Mouse (Mus musculus): ENCODE results near the gene Zcchc7. TPM values are rescaled to one million over a fixed set of nuclear protein-coding genes. Genes with fewer than 3 reads are reported as not detected.

Gene Zcchc7
- polyA plus RNA-seq, 1 experiment: 0.90 TPM

DNA sequence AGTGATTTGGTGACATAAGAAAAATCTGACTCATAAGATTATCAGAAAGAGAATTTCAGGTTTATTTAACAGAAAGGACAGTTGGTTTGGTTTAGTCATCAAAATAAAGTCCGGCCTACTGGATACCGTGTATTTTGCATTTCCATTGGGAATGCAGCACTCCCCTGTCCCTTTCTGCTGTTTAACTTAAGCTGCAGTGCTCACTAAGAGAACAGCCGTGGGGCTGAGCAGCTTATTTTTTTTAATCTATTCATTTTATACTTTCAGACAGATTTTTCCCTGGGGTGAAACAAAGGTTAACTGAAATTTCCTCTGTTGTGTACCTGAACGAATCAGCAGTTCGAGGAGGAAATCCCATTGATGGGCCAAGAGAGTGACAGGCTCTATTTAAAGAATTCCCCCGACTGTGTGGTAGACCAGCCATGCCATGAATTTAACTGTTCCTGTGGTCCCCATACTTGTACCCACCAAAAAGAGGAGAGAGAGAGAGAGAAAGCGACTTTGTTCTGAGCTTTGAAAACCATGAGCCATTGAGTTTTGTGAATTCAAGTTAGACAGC is 124.5 kb downstream of the Zcchc7 start:
- TF ChIP-seq GATA1 (IDR thresholded peaks at IDR 0.05; ENCODE audit: low read length) (no peak), TAL1 (IDR thresholded peaks at IDR 0.05; ENCODE audit: low read length) (no peak)
- no peaks in the 10 kb centered on the region for H3K36me3 ChIP-seq (ENCODE audit: control insufficient read depth)
- H3K27me3 ChIP-seq (ENCODE audit: control insufficient read depth): no peaks in the 10 kb centered on the region
- H3K4me1 ChIP-seq (ENCODE audit: control insufficient read depth): no peaks in the 10 kb centered on the region
- H3K9me3 ChIP-seq (ENCODE audit: control insufficient read depth, low read length): no peaks in the 10 kb centered on the region
- H3K4me3 ChIP-seq (replicated peaks): no peak overlapping the region

DNA sequence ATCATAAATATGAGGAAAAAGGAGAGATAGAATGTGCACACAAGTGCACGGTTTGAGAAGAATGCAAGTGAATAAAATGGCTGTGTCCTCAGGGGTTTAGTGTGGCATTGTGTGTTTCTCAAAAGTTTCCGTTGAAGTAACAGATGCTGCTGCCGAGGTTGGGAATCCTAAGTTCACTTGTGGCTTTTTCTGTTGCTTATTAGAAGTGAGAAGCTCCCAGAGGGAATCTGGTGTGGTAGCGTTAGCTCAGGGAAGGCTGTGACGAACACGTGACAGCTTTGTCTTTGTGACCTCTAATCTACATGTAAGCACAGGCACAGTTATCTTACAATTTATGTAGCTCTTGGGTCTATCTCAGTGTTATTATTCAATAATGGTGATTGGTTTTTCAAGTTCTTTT is 130.5 kb downstream of the Zcchc7 start:
- Histone ChIP-seq H3K9me3 (ENCODE audit: control insufficient read depth, low read length) (no peaks in the 10 kb centered on the region), H3K27me3 (ENCODE audit: control insufficient read depth) (no peaks in the 10 kb centered on the region), H3K4me3 (replicated peaks) (no peak overlapping the region), H3K4me1 (ENCODE audit: control insufficient read depth) (no peaks in the 10 kb centered on the region), H3K36me3 (ENCODE audit: control insufficient read depth) (no peaks in the 10 kb centered on the region)
- TF ChIP-seq GATA1 (IDR thresholded peaks at IDR 0.05; ENCODE audit: low read length): no peak
- no peak for TF ChIP-seq TAL1 (IDR thresholded peaks at IDR 0.05; ENCODE audit: low read length)

DNA sequence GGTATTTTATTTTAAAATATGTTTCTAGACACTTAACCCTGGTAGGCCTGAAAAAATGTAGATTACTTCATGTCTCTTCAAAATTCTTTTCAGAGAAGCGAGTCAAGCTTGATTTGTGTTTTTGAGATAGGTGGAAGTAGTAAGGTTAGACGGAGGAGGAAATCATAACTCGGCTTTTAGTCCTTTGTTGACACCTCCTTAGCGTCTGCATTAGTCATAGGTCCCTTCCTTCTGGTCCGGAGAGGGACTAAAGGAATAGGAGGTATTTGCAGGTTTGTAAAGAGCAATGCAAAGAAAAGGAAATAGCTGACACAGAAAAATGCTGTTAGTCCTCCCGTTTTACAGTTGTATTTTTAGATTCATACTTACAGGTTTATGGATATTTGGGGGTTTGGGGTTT is 135.7 kb downstream of the Zcchc7 start:
- no peaks in the 10 kb centered on the region for H3K4me1 ChIP-seq (ENCODE audit: control insufficient read depth)
- H3K4me3 ChIP-seq (replicated peaks): no peak overlapping the region
- H3K36me3 ChIP-seq (ENCODE audit: control insufficient read depth): peaks cover 14% of the 10 kb centered on the region
- no peaks in the 10 kb centered on the region for H3K9me3 ChIP-seq (ENCODE audit: control insufficient read depth, low read length)
- no peaks in the 10 kb centered on the region for H3K27me3 ChIP-seq (ENCODE audit: control insufficient read depth)
- TF ChIP-seq GATA1 (IDR thresholded peaks at IDR 0.05; ENCODE audit: low read length): no peak
- no peak for TF ChIP-seq TAL1 (IDR thresholded peaks at IDR 0.05; ENCODE audit: low read length)

DNA sequence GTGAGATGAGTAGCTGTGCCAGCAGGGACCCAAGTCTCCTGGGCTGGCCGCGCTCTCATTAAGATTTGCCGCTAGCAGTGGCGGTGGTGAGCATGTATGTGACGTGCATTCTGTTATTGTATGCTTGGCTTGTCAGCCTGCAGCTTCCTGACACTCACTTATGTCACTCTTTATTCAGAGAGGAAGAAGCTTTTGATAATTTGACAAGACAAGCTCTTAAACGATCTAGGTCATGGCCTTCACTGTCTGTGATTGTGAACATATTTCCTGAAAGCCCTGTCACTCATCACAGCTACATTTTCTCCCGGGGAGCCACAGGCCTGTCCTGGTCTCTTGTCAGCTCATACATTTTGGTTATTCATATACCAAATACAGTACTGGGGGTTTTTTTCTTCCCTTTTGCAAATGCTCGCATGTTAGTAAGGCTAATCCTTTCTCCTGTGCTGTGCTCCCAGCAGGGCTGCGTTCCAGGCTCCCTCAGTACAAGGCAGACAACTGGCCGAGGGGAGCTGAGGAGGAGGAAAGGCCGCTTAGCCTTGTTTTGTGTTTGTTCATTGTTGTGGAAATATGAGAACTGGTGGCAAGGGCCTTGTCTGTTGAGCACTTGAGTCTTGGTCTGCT is 150.1 kb downstream of the Zcchc7 start:
- H3K4me1 ChIP-seq (ENCODE audit: control insufficient read depth): no peaks in the 10 kb centered on the region
- H3K27me3 ChIP-seq (ENCODE audit: control insufficient read depth): no peaks in the 10 kb centered on the region
- TF ChIP-seq TAL1 (IDR thresholded peaks at IDR 0.05; ENCODE audit: low read length): no peak
- no peak for TF ChIP-seq GATA1 (IDR thresholded peaks at IDR 0.05; ENCODE audit: low read length)
- H3K4me3 ChIP-seq (replicated peaks): no peak overlapping the region
- no peaks in the 10 kb centered on the region for H3K9me3 ChIP-seq (ENCODE audit: control insufficient read depth, low read length)
- no peaks in the 10 kb centered on the region for H3K36me3 ChIP-seq (ENCODE audit: control insufficient read depth)

DNA sequence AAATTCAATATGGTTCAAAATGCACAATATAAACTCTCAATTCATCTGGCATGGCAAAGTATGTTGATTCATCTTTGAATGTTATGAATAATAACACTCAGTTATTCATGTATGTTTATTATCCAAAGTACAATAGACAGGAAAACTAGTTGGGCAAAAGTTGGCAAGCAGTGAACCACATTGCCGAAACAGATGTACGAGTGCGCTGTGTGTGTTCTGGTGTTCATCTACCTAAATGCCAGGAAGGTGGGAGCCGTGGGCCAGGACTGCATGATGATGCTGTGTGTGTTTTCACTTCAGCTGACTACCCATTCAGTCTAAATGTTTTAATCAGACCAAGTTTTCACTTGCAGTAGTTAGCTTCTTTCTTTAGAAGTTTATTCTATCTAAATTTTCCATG is 150.7 kb downstream of the Zcchc7 start:
- H3K4me3 ChIP-seq (replicated peaks): no peak overlapping the region
- TF ChIP-seq GATA1 (IDR thresholded peaks at IDR 0.05; ENCODE audit: low read length) (no peak), TAL1 (IDR thresholded peaks at IDR 0.05; ENCODE audit: low read length) (no peak)
- H3K36me3 ChIP-seq (ENCODE audit: control insufficient read depth): no peaks in the 10 kb centered on the region

DNA sequence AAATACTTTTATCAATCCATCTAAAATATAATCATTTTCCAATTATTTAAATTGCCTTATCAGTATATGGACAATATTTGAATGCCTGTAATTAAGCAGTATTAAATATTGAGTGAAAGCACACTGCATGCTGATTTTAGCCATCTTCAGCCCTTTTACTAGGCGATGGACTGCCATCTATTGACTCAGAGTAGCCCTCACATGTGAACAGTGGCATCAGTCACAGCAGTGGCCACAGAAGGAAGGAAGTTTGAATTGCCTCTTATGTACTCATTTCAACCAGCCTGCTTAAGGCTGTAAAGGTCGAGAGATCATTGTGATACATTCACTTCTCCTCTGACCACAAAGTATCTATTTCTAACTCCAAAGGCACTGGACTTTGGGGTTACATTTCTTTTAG is 154.4 kb downstream of the Zcchc7 start:
- Histone ChIP-seq H3K9me3 (ENCODE audit: control insufficient read depth, low read length) (no peaks in the 10 kb centered on the region), H3K27me3 (ENCODE audit: control insufficient read depth) (no peaks in the 10 kb centered on the region), H3K4me1 (ENCODE audit: control insufficient read depth) (no peaks in the 10 kb centered on the region), H3K36me3 (ENCODE audit: control insufficient read depth) (no peaks in the 10 kb centered on the region), H3K4me3 (replicated peaks) (no peak overlapping the region)
- no peak for TF ChIP-seq GATA1 (IDR thresholded peaks at IDR 0.05; ENCODE audit: low read length)
- no peak for TF ChIP-seq TAL1 (IDR thresholded peaks at IDR 0.05; ENCODE audit: low read length)

More for the DNA sequence above, 150.7 kb downstream of the Zcchc7 start:
- H3K4me1 ChIP-seq (ENCODE audit: control insufficient read depth): no peaks in the 10 kb centered on the region
- no peaks in the 10 kb centered on the region for H3K9me3 ChIP-seq (ENCODE audit: control insufficient read depth, low read length)
- no peaks in the 10 kb centered on the region for H3K27me3 ChIP-seq (ENCODE audit: control insufficient read depth)

DNA sequence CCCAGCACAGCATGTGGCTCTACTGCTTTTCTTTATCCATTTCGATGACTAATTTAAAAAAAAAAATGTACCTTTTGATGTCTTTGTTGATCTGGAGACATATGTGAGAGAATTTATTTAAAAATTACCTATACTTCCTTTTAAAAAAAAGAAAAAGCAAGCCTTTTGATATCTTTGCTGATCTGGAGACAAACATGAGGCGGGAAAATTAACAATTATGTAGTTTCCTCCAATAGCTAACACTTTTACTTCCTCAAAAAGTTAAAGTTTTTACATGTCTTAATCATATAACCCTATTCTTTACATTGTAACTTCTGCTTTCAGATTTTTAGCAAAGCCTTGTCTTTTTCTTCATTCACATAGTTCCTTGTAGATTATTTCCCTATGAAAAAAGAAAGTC is 155.2 kb downstream of the Zcchc7 start:
- H3K4me1 ChIP-seq (ENCODE audit: control insufficient read depth): no peaks in the 10 kb centered on the region
- H3K9me3 ChIP-seq (ENCODE audit: control insufficient read depth, low read length): no peaks in the 10 kb centered on the region
- H3K27me3 ChIP-seq (ENCODE audit: control insufficient read depth): no peaks in the 10 kb centered on the region
- H3K4me3 ChIP-seq (replicated peaks): no peak overlapping the region
- H3K36me3 ChIP-seq (ENCODE audit: control insufficient read depth): peaks cover 3% of the 10 kb centered on the region; the same call in 1 of the 2 replicates
- TF ChIP-seq TAL1 (IDR thresholded peaks at IDR 0.05; ENCODE audit: low read length): no peak
- no peak for TF ChIP-seq GATA1 (IDR thresholded peaks at IDR 0.05; ENCODE audit: low read length)

DNA sequence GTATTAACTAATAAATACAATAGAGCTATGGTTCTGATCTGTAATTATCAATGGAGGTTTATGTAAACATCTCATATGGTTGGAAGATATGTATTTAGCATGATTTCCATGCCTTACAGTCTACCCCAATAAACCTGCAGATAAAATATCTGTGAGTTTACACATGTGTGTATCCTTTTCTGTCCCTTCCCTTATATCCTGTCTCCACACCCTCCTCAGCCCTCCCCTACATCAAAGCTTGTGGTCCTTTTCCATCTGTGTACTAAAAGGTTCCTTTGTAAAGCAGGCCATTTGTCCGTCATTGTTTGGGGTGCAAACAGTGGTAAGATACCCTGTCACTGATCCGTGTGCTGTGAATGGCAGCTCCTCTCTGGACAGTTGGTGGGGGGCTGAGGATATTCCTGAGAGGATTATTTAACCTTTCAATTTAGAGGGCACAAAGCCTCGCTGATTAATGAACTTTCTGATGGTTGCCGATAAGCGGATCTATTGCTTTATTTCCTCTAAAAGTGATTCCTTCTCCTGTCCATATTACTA is 161.7 kb downstream of the Zcchc7 start:
- TF ChIP-seq GATA1 (IDR thresholded peaks at IDR 0.05; ENCODE audit: low read length): no peak
- TF ChIP-seq TAL1 (IDR thresholded peaks at IDR 0.05; ENCODE audit: low read length): no peak
- no peaks in the 10 kb centered on the region for H3K27me3 ChIP-seq (ENCODE audit: control insufficient read depth)
- no peaks in the 10 kb centered on the region for H3K9me3 ChIP-seq (ENCODE audit: control insufficient read depth, low read length)
- no peak overlapping the region for H3K4me3 ChIP-seq (replicated peaks)
- peaks cover 8% of the 10 kb centered on the region for H3K36me3 ChIP-seq (ENCODE audit: control insufficient read depth)
- peaks cover 9% of the 10 kb centered on the region for H3K4me1 ChIP-seq (ENCODE audit: control insufficient read depth)

DNA sequence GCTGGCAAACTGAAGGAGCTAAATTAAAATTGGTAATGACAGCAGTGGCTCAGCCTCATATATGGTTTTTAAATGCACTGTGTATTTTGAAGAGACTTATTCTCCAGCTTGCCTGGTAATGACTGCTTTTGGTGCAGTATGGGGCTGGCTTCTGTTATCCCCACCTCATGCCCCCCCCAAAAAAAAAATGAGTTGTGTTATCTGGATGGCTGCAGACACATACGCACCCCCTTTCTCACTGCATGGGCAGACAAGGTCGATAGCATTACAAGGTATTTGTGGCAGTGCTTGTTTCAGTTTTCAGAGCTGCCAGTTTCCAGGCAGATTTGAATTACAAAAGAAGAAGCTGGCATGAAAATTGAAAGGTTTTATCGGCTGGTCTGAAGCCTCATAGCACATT is 162.2 kb downstream of the Zcchc7 start:
- TF ChIP-seq GATA1 (IDR thresholded peaks at IDR 0.05; ENCODE audit: low read length) (no peak), TAL1 (IDR thresholded peaks at IDR 0.05; ENCODE audit: low read length) (no peak)
- no peak overlapping the region for H3K4me3 ChIP-seq (replicated peaks)
- peaks cover 8% of the 10 kb centered on the region for H3K36me3 ChIP-seq (ENCODE audit: control insufficient read depth)

More for the DNA sequence above, 162.2 kb downstream of the Zcchc7 start:
- Histone ChIP-seq H3K4me1 (ENCODE audit: control insufficient read depth) (peaks cover 14% of the 10 kb centered on the region), H3K27me3 (ENCODE audit: control insufficient read depth) (no peaks in the 10 kb centered on the region), H3K9me3 (ENCODE audit: control insufficient read depth, low read length) (no peaks in the 10 kb centered on the region)

Data from erythroblast, embryonic 14.5 days (primary cell).